Mouse (Mus musculus): ENCODE results near the gene Rraga.

DNA sequence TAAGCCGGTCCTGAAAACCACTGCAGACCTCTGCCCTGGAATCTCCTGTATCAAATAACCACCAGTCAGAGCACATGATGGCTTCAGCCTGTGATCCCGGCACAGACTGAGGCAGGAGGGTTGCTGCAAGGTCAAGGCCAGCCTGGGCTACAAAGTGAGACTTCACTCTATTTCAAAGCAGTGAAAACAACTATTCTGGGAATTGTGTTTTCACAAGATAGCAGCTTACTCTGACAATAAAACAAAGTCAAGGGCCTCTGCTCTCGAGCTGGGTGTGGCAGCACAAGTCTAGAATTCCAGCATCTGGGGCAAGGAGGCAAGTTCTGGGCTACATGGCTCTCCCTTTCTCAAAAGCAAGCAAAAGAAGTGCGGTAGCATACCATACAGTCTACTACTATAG lies 16.5 kb upstream of the Rraga start:
- TF ChIP-seq CTCF (IDR thresholded peaks at IDR 0.05; ENCODE audit: low read depth, low read length) (no peak), POLR2A (IDR thresholded peaks at IDR 0.05; ENCODE audit: borderline replicate concordance, low read depth, low read length) (no peak)
